Mouse (Mus musculus) myocyte (in vitro differentiated cells): ENCODE measurements at regions not wholly inside any gene's neighbourhood (a gene's known extent, or its start where the extent isn't known, plus 50 kb on each side); places are given as distances from the start of the nearest gene placed in this dataset.

Experiments
- CEBPB ChIP-seq: IDR thresholded peaks from 2 replicates; pipeline ENCODE4 v1.6.1; 2011; ENCODE audit warnings: mild to moderate bottlenecking, moderate library complexity; ENCODE audit not compliant: poor library complexity, insufficient read depth, severe bottlenecking
- E2F4 ChIP-seq: IDR thresholded peaks from one replicate; pipeline ENCODE4 v1.6.1; 2011; ENCODE audit warnings: mild to moderate bottlenecking, control low read depth, moderate library complexity; ENCODE audit not compliant: insufficient read depth
- MAX ChIP-seq: IDR thresholded peaks from one replicate; pipeline ENCODE4 v1.6.1; 2011; ENCODE audit warnings: low read depth, mild to moderate bottlenecking, control low read depth
- MYOD1 ChIP-seq, 3 experiments: IDR thresholded peaks; one replicate each; pipeline ENCODE4 v1.6.1; 2011; ENCODE audit warnings: control low read depth in 2 of 3, low read depth in 2 of 3, mild to moderate bottlenecking in 2 of 3, moderate library complexity in 1 of 3; ENCODE audit not compliant: insufficient read length in 2 of 3, control insufficient read depth in 1 of 3
- MYOG ChIP-seq, 3 experiments: IDR thresholded peaks; one replicate each; pipeline ENCODE4 v1.6.1; 2011; ENCODE audit warnings: control low read depth in 2 of 3, low read depth in 2 of 3, mild to moderate bottlenecking in 2 of 3; ENCODE audit not compliant: insufficient read length in 2 of 3, control insufficient read depth in 1 of 3, insufficient read depth in 1 of 3
- POLR2A ChIP-seq: IDR thresholded peaks from one replicate; pipeline ENCODE4 v1.6.1; 2011; ENCODE audit warnings: low read depth, mild to moderate bottlenecking, control low read depth, moderate library complexity; ENCODE audit not compliant: insufficient read length
- POLR2AphosphoS2 ChIP-seq: IDR thresholded peaks from one replicate; pipeline ENCODE4 v1.6.1; 2011; ENCODE audit warnings: low read depth, control low read depth; ENCODE audit not compliant: insufficient read length
- SRF ChIP-seq: IDR thresholded peaks from one replicate; pipeline ENCODE4 v1.6.1; 2011; ENCODE audit warnings: low read depth; ENCODE audit not compliant: control insufficient read depth, insufficient read length
- TCF12 ChIP-seq: IDR thresholded peaks from one replicate; pipeline ENCODE4 v1.6.1; 2011; ENCODE audit warnings: mild to moderate bottlenecking, control low read depth; ENCODE audit not compliant: poor library complexity, insufficient read depth, severe bottlenecking
- USF1 ChIP-seq: IDR thresholded peaks from one replicate; pipeline ENCODE4 v1.6.1; 2011; ENCODE audit warnings: low read depth, mild to moderate bottlenecking, control low read depth, moderate library complexity

DNA sequence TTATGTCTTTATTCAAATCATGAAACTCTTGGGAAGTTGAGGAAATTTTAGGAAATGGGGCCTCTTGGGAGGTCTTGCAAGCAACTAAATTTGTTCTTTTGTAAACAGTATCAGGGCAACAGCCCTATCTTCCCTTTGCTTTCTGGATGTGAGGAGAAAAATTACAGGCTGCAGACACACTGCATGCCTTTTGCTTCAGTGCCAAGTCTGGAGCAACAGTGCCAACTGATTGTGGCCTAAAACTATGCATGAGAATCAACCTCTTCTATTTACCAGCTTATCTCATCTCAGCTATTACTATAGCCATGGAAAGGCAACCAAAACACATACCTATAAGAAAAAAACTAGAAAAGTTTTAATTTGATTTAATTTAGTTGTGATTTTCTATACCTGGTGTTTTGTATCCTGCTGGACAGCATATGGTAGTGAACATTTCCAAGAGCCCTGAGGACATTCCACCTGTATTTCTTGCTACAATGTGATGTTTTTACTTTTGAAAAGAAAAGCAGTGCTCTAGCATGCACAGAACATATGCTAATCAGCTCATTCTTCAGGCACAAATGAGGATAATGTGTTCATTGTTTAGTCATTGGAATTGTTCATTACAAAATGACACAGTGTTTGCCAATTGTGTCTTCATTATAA is 275.6 kb upstream of the Megf9 start:
- TF ChIP-seq USF1 (no peak), TCF12 (no peak), POLR2A (no peak), SRF (no peak), POLR2AphosphoS2 (no peak), MYOD1 (IDR thresholded peaks at IDR 0.05; ENCODE audit: control insufficient read depth in 1 of 3, insufficient read length in 2 of 3, low read depth in 2 of 3) (no peak), MAX (no peak), CEBPB (no peak), E2F4 (no peak), MYOG (IDR thresholded peaks at IDR 0.05; ENCODE audit: control insufficient read depth in 1 of 3, insufficient read depth in 1 of 3, insufficient read length in 2 of 3, low read depth in 2 of 3) (no peak)
